Mouse (Mus musculus) stomach, postnatal 0 days (tissue): ENCODE measurements around the gene Tmem30b. TPM values are rescaled to one million over a fixed set of nuclear protein-coding genes. Genes with fewer than 3 reads are reported as not detected.

Experiments used
- ATAC-seq: fragments of 200-750 bp; cut with Nextera tagmentation; 2 replicates; pipeline ENCODE4 v1.8.0; 2017; ENCODE audit not compliant: low FRiP score, low TSS enrichment
- DNase-seq: peaks from one replicate; pipeline ENCODE4 v3.0.0-alpha.2; 2016; ENCODE audit warnings: low spot score
- H3K27ac ChIP-seq: fragments of 300-500 bp; sonication (generic); replicated peaks from 2 replicates; pipeline ENCODE4 v1.5.1; 2014; ENCODE audit warnings: mild to moderate bottlenecking, control low read depth
- H3K27me3 ChIP-seq: fragments of 300-500 bp; sonication (generic); 2 replicates; pipeline ENCODE4 v1.6.1; 2014; ENCODE audit warnings: low read length; ENCODE audit not compliant: control insufficient read depth, insufficient read depth
- H3K36me3 ChIP-seq: fragments of 300-500 bp; sonication (generic); 2 replicates; pipeline ENCODE4 v1.6.1; 2014; ENCODE audit warnings: low read length, mixed read lengths; ENCODE audit not compliant: control insufficient read depth, insufficient read depth
- H3K4me1 ChIP-seq: fragments of 300-500 bp; sonication (generic); replicated peaks from 2 replicates; pipeline ENCODE4 v1.6.1; 2014; ENCODE audit warnings: antibody characterized with exemption; ENCODE audit not compliant: control insufficient read depth, insufficient read depth
- H3K4me2 ChIP-seq: fragments of 300-500 bp; sonication (generic); replicated peaks from 2 replicates; pipeline ENCODE4 v1.6.1; 2014; ENCODE audit warnings: low read depth, mild to moderate bottlenecking, control low read depth, moderate library complexity
- H3K4me3 ChIP-seq: fragments of 300-500 bp; sonication (generic); 2 replicates; pipeline ENCODE4 v1.5.1; 2014; ENCODE audit warnings: low read depth, low read length, control low read depth
- H3K9ac ChIP-seq: fragments of 300-500 bp; sonication (generic); 2 replicates; pipeline ENCODE4 v1.6.1; 2014; ENCODE audit warnings: mild to moderate bottlenecking, low read length, control low read depth, mixed read lengths
- H3K9me3 ChIP-seq: fragments of 300-500 bp; sonication (generic); 2 replicates; pipeline ENCODE4 v1.6.1; 2016; ENCODE audit warnings: low read length; ENCODE audit not compliant: control insufficient read depth
- CTCF ChIP-seq: IDR thresholded peaks from 2 replicates; pipeline ENCODE4 v1.5.1; 2016; ENCODE audit warnings: antibody characterized with exemption, low read depth, mild to moderate bottlenecking, moderate library complexity
- EP300 ChIP-seq: optimal IDR thresholded peaks from 2 replicates; pipeline ENCODE3; 2016; ENCODE audit warnings: antibody characterized with exemption
- WGBS: fragments of 180-500 bp; shearing (Covaris S2); extraction: QIAGEN DNeasy Blood & Tissue Kit; methylation state at CpG from one replicate; pipeline ENCODE4 v1.1.7; 2014; 5-methylcytosine and 5-hydroxymethylcytosine counted together
- polyA plus RNA-seq: library from polyadenylated mRNA; unstranded; fragments of >200 nt; fragmentation: Nextera tagmentation; extraction: Ambion mirVana; gene quantifications from 2 replicates; pipeline ENCODE4 v1.2.1, GENCODE M21; 2015

Tmem30b gene
- polyA plus RNA-seq, 1 experiment from 2014 or later: 78.3 TPM

- ATAC-seq (peak; percentile 80), DNase-seq (peak; percentile 57)
- Histone ChIP-seq H3K4me3 (peak overlapping the region; percentile 77), H3K4me1 (no peaks in the 10 kb centered on the region), H3K27me3 (no peaks in the 10 kb centered on the region), H3K4me2 (peak overlapping the region; percentile 93), H3K9me3 (no peaks in the 10 kb centered on the region), H3K27ac (peak overlapping the region; percentile 84), H3K9ac (peak overlapping the region; percentile 85), H3K36me3 (no peaks in the 10 kb centered on the region)
- peak; percentile 63 for TF ChIP-seq CTCF
- TF ChIP-seq EP300: no peak
- 11% methylated on average over 33 of the region's 33 CpGs for WGBS
Observed at GRCm38 (mm10) chr12:73583813-73584609, 37.8 kb upstream of the Tmem30b start.

GRCm38 (mm10) chr12:73583318-73583717, 37.1 kb upstream of the Tmem30b start:
- no peak for TF ChIP-seq CTCF
- TF ChIP-seq EP300: no peak
- Histone ChIP-seq H3K4me3 (no peak overlapping the region), H3K9ac (no peak overlapping the region), H3K27ac (peak overlapping the region; percentile 45; the same call in 1 of the 2 replicates), H3K4me2 (no peak overlapping the region), H3K4me1 (no peaks in the 10 kb centered on the region), H3K36me3 (no peaks in the 10 kb centered on the region), H3K9me3 (no peaks in the 10 kb centered on the region), H3K27me3 (no peaks in the 10 kb centered on the region)
- ATAC-seq (no peak), DNase-seq (no peak)
- 79% methylated on average over 9 of the region's 9 CpGs for WGBS

GRCm38 (mm10) chr12:73580811-73581210, 34.6 kb upstream of the Tmem30b start:
- Histone ChIP-seq H3K27ac (no peak overlapping the region), H3K36me3 (no peaks in the 10 kb centered on the region), H3K4me2 (no peak overlapping the region), H3K9me3 (no peaks in the 10 kb centered on the region), H3K9ac (no peak overlapping the region), H3K4me1 (no peaks in the 10 kb centered on the region), H3K27me3 (no peaks in the 10 kb centered on the region), H3K4me3 (no peak overlapping the region)
- 79% methylated on average over 7 of the region's 7 CpGs for WGBS
- no peak for TF ChIP-seq EP300
- no peak for TF ChIP-seq CTCF
- ATAC-seq (no peak), DNase-seq (no peak)

GRCm38 (mm10) chr12:73578141-73578540, 31.9 kb upstream of the Tmem30b start:
- WGBS: 71% methylated on average over 6 of the region's 6 CpGs
- no peak overlapping the region for H3K4me3 ChIP-seq
- H3K27ac ChIP-seq: no peak overlapping the region
- no peaks in the 10 kb centered on the region for H3K27me3 ChIP-seq
- no peak overlapping the region for H3K4me2 ChIP-seq
- DNase-seq (no peak), ATAC-seq (no peak)
- no peak overlapping the region for H3K9ac ChIP-seq
- TF ChIP-seq CTCF (no peak), EP300 (no peak)
- H3K4me1 ChIP-seq: no peaks in the 10 kb centered on the region
- no peaks in the 10 kb centered on the region for H3K36me3 ChIP-seq
- H3K9me3 ChIP-seq: no peaks in the 10 kb centered on the region

GRCm38 (mm10) chr12:73574632-73575031, 28.4 kb upstream of the Tmem30b start:
- no peak overlapping the region for H3K27ac ChIP-seq
- WGBS: 66% methylated on average over 15 of the region's 15 CpGs
- no peaks in the 10 kb centered on the region for H3K36me3 ChIP-seq
- no peak overlapping the region for H3K9ac ChIP-seq
- H3K27me3 ChIP-seq: no peaks in the 10 kb centered on the region
- no peaks in the 10 kb centered on the region for H3K4me1 ChIP-seq
- no peak for TF ChIP-seq CTCF
- no peak for TF ChIP-seq EP300
- ATAC-seq (no peak), DNase-seq (no peak)
- no peak overlapping the region for H3K4me3 ChIP-seq
- no peaks in the 10 kb centered on the region for H3K9me3 ChIP-seq
- H3K4me2 ChIP-seq: no peak overlapping the region

GRCm38 (mm10) chr12:73565620-73565969, 19.4 kb upstream of the Tmem30b start:
- H3K4me3 ChIP-seq: 0 out of 2 replicates have a peak overlapping the region, but pooled peaks have one; percentile 35
- H3K4me2 ChIP-seq: peak overlapping the region; percentile 53
- H3K4me1 ChIP-seq: no peaks in the 10 kb centered on the region
- no peak for ATAC-seq
- no peak overlapping the region for H3K9ac ChIP-seq
- no peaks in the 10 kb centered on the region for H3K9me3 ChIP-seq
- no peaks in the 10 kb centered on the region for H3K36me3 ChIP-seq
- whole genome bisulfite sequencing: 72% methylated on average over 11 of the region's 11 CpGs
- no peak for TF ChIP-seq CTCF
- TF ChIP-seq EP300: no peak
- H3K27ac ChIP-seq: no peak overlapping the region
- H3K27me3 ChIP-seq: no peaks in the 10 kb centered on the region
- DNase-seq: no peak
